Mouse (Mus musculus) cerebellum, adult 2 months (tissue): Measurements from ENCODE around the gene Pank3. TPM values are rescaled to one million over a fixed set of nuclear protein-coding genes. Genes with fewer than 3 reads are reported as not detected.

Experiments used
- DNase-seq, 2 experiments: peaks; one replicate each; pipeline ENCODE4 v3.0.0; 2021
- H3K27ac ChIP-seq: fragments of 200-500 bp; 2 replicates; pipeline ENCODE4 v1.5.1; 2012; ENCODE audit warnings: low read length, control low read depth, inconsistent platforms; ENCODE audit not compliant: insufficient read depth
- H3K27me3 ChIP-seq: fragments of 200-500 bp; 2 replicates; pipeline ENCODE4 v1.6.1; 2012; ENCODE audit warnings: inconsistent platforms, mild to moderate bottlenecking, low read length, moderate library complexity; ENCODE audit not compliant: control insufficient read depth, insufficient read depth
- H3K4me1 ChIP-seq: fragments of 200-500 bp; 2 replicates; pipeline ENCODE4 v1.6.1; 2011; ENCODE audit warnings: low read length; ENCODE audit not compliant: control insufficient read depth, insufficient read depth
- H3K4me3 ChIP-seq: fragments of 200-500 bp; replicated peaks from 2 replicates; pipeline ENCODE3; 2011; ENCODE audit warnings: mild to moderate bottlenecking, low read depth, low read length, control low read depth; ENCODE audit not compliant: insufficient read depth
- CTCF ChIP-seq: fragments of 200-500 bp; IDR thresholded peaks from 2 replicates; pipeline ENCODE4 v1.5.1; 2011; ENCODE audit warnings: low read depth, mild to moderate bottlenecking, control low read depth, low read length, moderate library complexity, borderline replicate concordance; ENCODE audit not compliant: insufficient read depth
- POLR2A ChIP-seq: fragments of 200-500 bp; IDR thresholded peaks from 2 replicates; pipeline ENCODE4 v1.6.1; 2011; ENCODE audit warnings: low read length, control low read depth, borderline replicate concordance; ENCODE audit not compliant: insufficient read depth
- WGBS: fragments of 180-500 bp; shearing (Covaris S2); methylation state at CpG from one replicate; pipeline ENCODE4 v1.1.7; 2018; 5-methylcytosine and 5-hydroxymethylcytosine counted together
- polyA plus RNA-seq: library from polyadenylated mRNA; depleted of rRNA; stranded (reverse); fragments of >200 nt; gene quantifications from 2 replicates; pipeline ENCODE4 v1.2.3, GENCODE M21; 2012; rRNA removed

The Pank3 gene
- polyA plus RNA-seq: 22.8 and 24.2 TPM in 2 replicates

GRCm38 (mm10) chr11:35769188-35769745 is at the start of gene Pank3:
Gene Pank3, plus strand, starts transcription at chr11:35769484.
- Histone ChIP-seq H3K4me3 (peak within 1 kb of the TSS; percentile 76), H3K27me3 (no peaks in the 10 kb centered on the region), H3K4me1 (peaks cover 5% of the 10 kb centered on the region; the same call in 1 of the 2 replicates), H3K27ac (peak within 1 kb of the TSS; percentile 56)
- WGBS: under 1% methylated on average over 50 of the region's 50 CpGs
- peak; percentile 96 to 99 for DNase-seq
- no peak for TF ChIP-seq CTCF
- TF ChIP-seq POLR2A: peak; percentile 75; the same call in 1 of the 2 replicates

DNA sequence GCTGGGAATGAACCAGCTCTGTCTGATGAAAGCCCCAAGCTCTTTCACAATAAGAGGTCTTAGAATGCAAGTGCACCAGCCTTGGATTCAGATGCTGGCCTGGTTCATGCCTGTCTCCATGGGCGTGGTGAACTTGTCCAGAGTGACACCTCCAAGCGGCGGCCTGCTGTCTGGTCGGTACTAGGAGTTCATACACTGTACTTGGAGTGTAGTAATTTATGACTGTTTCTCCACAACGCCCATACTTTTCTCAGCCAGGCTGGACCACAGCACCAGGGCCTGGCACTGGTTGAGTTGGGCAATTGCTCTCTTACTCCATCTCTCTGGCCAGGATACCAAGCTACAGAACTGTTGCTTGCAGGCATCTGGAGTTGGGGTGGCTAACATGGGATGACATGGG is 45.4 kb upstream of the Pank3 start:
- H3K27me3 ChIP-seq: no peaks in the 10 kb centered on the region
- no peak for TF ChIP-seq POLR2A
- TF ChIP-seq CTCF: no peak
- 82% methylated on average over 5 of the region's 5 CpGs for WGBS
- DNase-seq: no peak
- H3K4me3 ChIP-seq: no peak overlapping the region
- no peaks in the 10 kb centered on the region for H3K4me1 ChIP-seq
- no peak overlapping the region for H3K27ac ChIP-seq

DNA sequence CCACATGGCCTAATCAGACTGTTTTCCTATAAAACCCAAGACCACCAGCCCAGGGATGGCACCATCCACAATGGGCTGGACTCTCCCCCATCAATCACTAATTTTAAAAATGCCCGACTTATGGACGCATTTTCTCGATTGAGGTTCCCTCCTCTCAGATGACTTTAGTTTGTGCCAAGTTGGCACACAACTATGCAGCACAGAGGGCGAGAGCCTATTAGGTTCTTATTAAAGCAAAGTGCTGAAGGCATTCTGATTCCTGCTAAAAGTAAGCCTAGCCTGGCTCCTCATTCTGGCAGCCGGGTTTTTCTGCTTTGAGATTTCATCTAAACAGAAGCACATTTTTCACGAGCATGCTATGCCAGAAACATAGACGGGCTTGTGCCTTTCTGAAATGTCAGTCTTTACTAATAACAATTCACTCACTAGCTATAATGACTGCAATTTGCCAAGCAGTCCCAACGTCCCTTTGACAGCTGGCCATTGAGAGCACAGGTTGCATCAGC is 42.9 kb upstream of the Pank3 start:
- no peak for DNase-seq
- Histone ChIP-seq H3K27me3 (no peaks in the 10 kb centered on the region), H3K27ac (no peak overlapping the region), H3K4me3 (no peak overlapping the region), H3K4me1 (no peaks in the 10 kb centered on the region)
- 33% methylated on average over 8 of the region's 8 CpGs for WGBS
- TF ChIP-seq POLR2A (no peak), CTCF (no peak)

- TF ChIP-seq POLR2A (no peak), CTCF (no peak)
- H3K4me3 ChIP-seq: no peak overlapping the region
- H3K4me1 ChIP-seq: no peaks in the 10 kb centered on the region
- WGBS: 90% methylated on average over 1 of the region's 1 CpGs
- no peaks in the 10 kb centered on the region for H3K27me3 ChIP-seq
- no peak for DNase-seq
- no peak overlapping the region for H3K27ac ChIP-seq
These were observed 41.1 kb upstream of the Pank3 start for GRCm38 (mm10) chr11:35728200-35728599.

- WGBS: 14% methylated on average over 5 of the region's 5 CpGs
- DNase-seq: no peak
- H3K4me1 ChIP-seq: no peaks in the 10 kb centered on the region
- no peaks in the 10 kb centered on the region for H3K27me3 ChIP-seq
- TF ChIP-seq POLR2A (no peak), CTCF (no peak)
- no peak overlapping the region for H3K27ac ChIP-seq
- H3K4me3 ChIP-seq: no peak overlapping the region
These were observed 40.1 kb upstream of the Pank3 start for GRCm38 (mm10) chr11:35729186-35729585.

DNA sequence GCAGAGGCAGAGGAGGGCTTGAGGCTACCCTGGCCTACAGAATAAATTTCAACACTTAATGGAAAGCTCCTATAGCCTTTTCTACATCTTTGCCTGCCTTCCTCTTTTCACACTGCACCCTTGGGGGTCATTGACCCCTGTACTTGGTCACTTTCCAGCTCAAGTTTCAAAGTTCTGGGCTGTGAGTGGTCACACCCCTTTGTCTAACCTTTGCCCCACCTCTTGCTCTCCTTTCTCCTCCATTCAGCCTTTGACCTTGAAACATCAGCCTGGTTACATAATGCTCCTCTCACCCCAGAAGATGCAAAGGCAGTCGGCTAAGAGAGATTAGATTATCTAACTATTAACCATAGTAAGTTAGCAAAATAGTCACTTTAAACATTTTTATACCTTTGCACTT is 36.9 kb upstream of the Pank3 start:
- WGBS: 55% methylated on average over 1 of the region's 1 CpGs
- Histone ChIP-seq H3K27me3 (no peaks in the 10 kb centered on the region), H3K27ac (no peak overlapping the region), H3K4me3 (no peak overlapping the region), H3K4me1 (no peaks in the 10 kb centered on the region)
- TF ChIP-seq CTCF (no peak), POLR2A (no peak)
- DNase-seq: no peak

DNA sequence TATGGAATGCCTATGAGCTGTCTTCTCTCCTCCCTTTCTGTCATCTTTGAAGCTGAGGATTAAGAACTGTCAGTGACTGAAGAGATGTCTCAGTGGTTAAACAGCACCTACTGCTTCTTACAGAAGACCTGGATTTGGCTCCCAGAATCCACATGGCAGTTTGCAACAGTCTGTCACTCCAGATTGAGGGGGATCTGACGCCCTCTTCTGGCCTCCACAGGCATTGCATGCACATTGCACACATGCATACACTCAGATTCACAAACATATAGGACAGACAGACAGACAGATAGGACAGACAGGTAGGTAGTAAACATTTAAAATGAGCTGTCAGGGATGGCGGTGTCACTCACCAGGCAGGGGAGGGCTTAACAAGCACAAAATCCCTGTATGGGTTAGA is 32.5 kb upstream of the Pank3 start:
- Histone ChIP-seq H3K27me3 (no peaks in the 10 kb centered on the region), H3K4me3 (no peak overlapping the region), H3K4me1 (no peaks in the 10 kb centered on the region), H3K27ac (no peak overlapping the region)
- TF ChIP-seq CTCF (no peak), POLR2A (no peak)
- DNase-seq: no peak
- 70% methylated on average over 2 of the region's 2 CpGs for WGBS

GRCm38 (mm10) chr11:35737262-35737661 is 32.0 kb upstream of the Pank3 start:
- no peak for DNase-seq
- Histone ChIP-seq H3K4me3 (no peak overlapping the region), H3K27ac (no peak overlapping the region), H3K4me1 (no peaks in the 10 kb centered on the region), H3K27me3 (no peaks in the 10 kb centered on the region)
- no peak for TF ChIP-seq POLR2A
- no peak for TF ChIP-seq CTCF
- 95% methylated on average over 2 of the region's 2 CpGs for WGBS

- no peaks in the 10 kb centered on the region for H3K4me1 ChIP-seq
- DNase-seq: no peak
- H3K27me3 ChIP-seq: no peaks in the 10 kb centered on the region
- no peak overlapping the region for H3K4me3 ChIP-seq
- WGBS: 63% methylated on average over 3 of the region's 3 CpGs
- TF ChIP-seq POLR2A (no peak), CTCF (no peak)
- H3K27ac ChIP-seq: no peak overlapping the region
These were observed 31.2 kb upstream of the Pank3 start for GRCm38 (mm10) chr11:35738102-35738501.
